Mouse (Mus musculus): ENCODE data around the gene Zc3h10. TPM values are rescaled to one million over a fixed set of nuclear protein-coding genes. Genes with fewer than 3 reads are reported as not detected.
A peak's percentile ranks its signal among the peaks of the same experiment; 100 is the strongest.

The Zc3h10 gene
- total and polyA plus RNA-seq, 2 experiments from 2014 or later = 12.8 to 15.0 TPM

GRCm38 (mm10) chr10:128504641-128505370, 42.8 kb downstream of the Zc3h10 start:
- H3K4me1 ChIP-seq (ENCODE audit: insufficient read depth) = no peaks in the 10 kb centered on the region
- 0 out of 2 replicates have a peak, but pooled peaks cover 9% of the 10 kb centered on the region for H3K36me3 ChIP-seq (ENCODE audit: insufficient read depth)
- no peak overlapping the region for H3K27ac ChIP-seq (ENCODE audit: low read depth, low read length)
- no peak overlapping the region for H3K4me2 ChIP-seq (ENCODE audit: low read depth)
- no peak overlapping the region for H3K9ac ChIP-seq
- ATAC-seq (no peak), DNase-seq (no peak)
- no peak for TF ChIP-seq CTCF (IDR thresholded peaks at IDR 0.05; ENCODE audit: low read depth)
- H3K27me3 ChIP-seq (ENCODE audit: insufficient read depth, low read length) = no peaks in the 10 kb centered on the region
- WGBS = 82% methylated on average over 9 of the region's 9 CpGs
- H3K9me3 ChIP-seq (ENCODE audit: low read length) = no peaks in the 10 kb centered on the region
- H3K4me3 ChIP-seq (ENCODE audit: low read depth, low read length) = no peak overlapping the region

GRCm38 (mm10) chr10:128504012-128504411, 43.6 kb downstream of the Zc3h10 start:
- Histone ChIP-seq H3K4me1 (ENCODE audit: insufficient read depth) (no peaks in the 10 kb centered on the region), H3K9ac (no peak overlapping the region), H3K36me3 (ENCODE audit: insufficient read depth) (0 out of 2 replicates have a peak, but pooled peaks cover 4% of the 10 kb centered on the region), H3K4me3 (ENCODE audit: low read depth, low read length) (no peak overlapping the region), H3K27ac (ENCODE audit: low read depth, low read length) (no peak overlapping the region), H3K9me3 (ENCODE audit: low read length) (no peaks in the 10 kb centered on the region), H3K27me3 (ENCODE audit: insufficient read depth, low read length) (no peaks in the 10 kb centered on the region), H3K4me2 (ENCODE audit: low read depth) (no peak overlapping the region)
- WGBS = 87% methylated on average over 3 of the region's 3 CpGs
- no peak for TF ChIP-seq CTCF (IDR thresholded peaks at IDR 0.05; ENCODE audit: low read depth)
- DNase-seq (no peak), ATAC-seq (no peak)

GRCm38 (mm10) chr10:128503532-128503931, 44.0 kb downstream of the Zc3h10 start:
- no peak overlapping the region for H3K9ac ChIP-seq
- no peak overlapping the region for H3K4me3 ChIP-seq (ENCODE audit: low read depth, low read length)
- H3K4me1 ChIP-seq (ENCODE audit: insufficient read depth) = no peaks in the 10 kb centered on the region
- WGBS = 81% methylated on average over 8 of the region's 8 CpGs
- H3K27ac ChIP-seq (ENCODE audit: low read depth, low read length) = no peak overlapping the region
- H3K9me3 ChIP-seq (ENCODE audit: low read length) = no peaks in the 10 kb centered on the region
- H3K27me3 ChIP-seq (ENCODE audit: insufficient read depth, low read length) = no peaks in the 10 kb centered on the region
- H3K36me3 ChIP-seq (ENCODE audit: insufficient read depth) = no peaks in the 10 kb centered on the region
- DNase-seq (no peak), ATAC-seq (no peak)
- TF ChIP-seq CTCF (IDR thresholded peaks at IDR 0.05; ENCODE audit: low read depth) = no peak
- no peak overlapping the region for H3K4me2 ChIP-seq (ENCODE audit: low read depth)

GRCm38 (mm10) chr10:128502341-128502740, 45.2 kb downstream of the Zc3h10 start:
- H3K9ac ChIP-seq = no peak overlapping the region
- 86% methylated on average over 5 of the region's 5 CpGs for WGBS
- no peak overlapping the region for H3K27ac ChIP-seq (ENCODE audit: low read depth, low read length)
- no peaks in the 10 kb centered on the region for H3K36me3 ChIP-seq (ENCODE audit: insufficient read depth)
- H3K27me3 ChIP-seq (ENCODE audit: insufficient read depth, low read length) = no peaks in the 10 kb centered on the region
- DNase-seq (no peak), ATAC-seq (no peak)
- H3K4me1 ChIP-seq (ENCODE audit: insufficient read depth) = peaks cover 9% of the 10 kb centered on the region
- H3K4me2 ChIP-seq (ENCODE audit: low read depth) = no peak overlapping the region
- TF ChIP-seq CTCF (IDR thresholded peaks at IDR 0.05; ENCODE audit: low read depth) = no peak
- H3K9me3 ChIP-seq (ENCODE audit: low read length) = no peaks in the 10 kb centered on the region
- H3K4me3 ChIP-seq (ENCODE audit: low read depth, low read length) = no peak overlapping the region

GRCm38 (mm10) chr10:128499116-128499671, 48.4 kb downstream of the Zc3h10 start:
- TF ChIP-seq CTCF (IDR thresholded peaks at IDR 0.05; ENCODE audit: low read depth) = no peak
- DNase-seq (peak; percentile 60), ATAC-seq (peak; percentile 8; the same call in 1 of the 2 replicates)

GRCm38 (mm10) chr10:128498590-128498989, 49.0 kb downstream of the Zc3h10 start, which contains the start of gene Myl6b:
Myl6b (minus strand) TSS chr10:128498685.
- Histone ChIP-seq H3K36me3 (ENCODE audit: insufficient read depth) (no peaks in the 10 kb centered on the region), H3K27ac (ENCODE audit: low read depth, low read length) (peak within 1 kb of the TSS; percentile 76), H3K9ac (peak within 1 kb of the TSS; percentile 53), H3K27me3 (ENCODE audit: insufficient read depth, low read length) (no peaks in the 10 kb centered on the region), H3K9me3 (ENCODE audit: low read length) (no peaks in the 10 kb centered on the region), H3K4me1 (ENCODE audit: insufficient read depth) (peaks cover 20% of the 10 kb centered on the region), H3K4me2 (ENCODE audit: low read depth) (peak within 1 kb of the TSS; percentile 60), H3K4me3 (ENCODE audit: low read depth, low read length) (peak within 1 kb of the TSS; percentile 69)
- 0 out of 2 replicates have a peak, but pooled peaks have one; percentile 1 for TF ChIP-seq CTCF (IDR thresholded peaks at IDR 0.05; ENCODE audit: low read depth)
- under 1% methylated on average over 27 of the region's 27 CpGs for WGBS
- ATAC-seq (peak; percentile 71), DNase-seq (peak; percentile 95)

More at GRCm38 (mm10) chr10:128499116-128499671, 48.4 kb downstream of the Zc3h10 start:
- Histone ChIP-seq H3K27me3 (ENCODE audit: insufficient read depth, low read length) (no peaks in the 10 kb centered on the region), H3K27ac (ENCODE audit: low read depth, low read length) (peak overlapping the region; percentile 76), H3K4me2 (ENCODE audit: low read depth) (peak overlapping the region; percentile 60), H3K9ac (peak overlapping the region; percentile 53), H3K9me3 (ENCODE audit: low read length) (no peaks in the 10 kb centered on the region), H3K4me1 (ENCODE audit: insufficient read depth) (peaks cover 20% of the 10 kb centered on the region), H3K36me3 (ENCODE audit: insufficient read depth) (no peaks in the 10 kb centered on the region), H3K4me3 (ENCODE audit: low read depth, low read length) (peak overlapping the region; percentile 69)
- WGBS = 2% methylated on average over 21 of the region's 21 CpGs
